Mouse (Mus musculus) midbrain, embryonic 11.5 days (tissue): Measurements from ENCODE around the gene 1500009L16Rik. TPM values are rescaled to one million over a fixed set of nuclear protein-coding genes. Genes with fewer than 3 reads are reported as not detected.

Experiments used
- ATAC-seq: fragments of 200-750 bp; cut with Nextera tagmentation; 2 replicates; pipeline ENCODE4 v1.8.0; 2017; ENCODE audit warnings: moderate TSS enrichment, moderate library complexity; ENCODE audit not compliant: low FRiP score
- DNase-seq: peaks from one replicate; pipeline ENCODE4 v3.0.0; 2015; ENCODE audit warnings: low spot score; ENCODE audit errors: missing footprints
- H3K27ac ChIP-seq: fragments of 300-500 bp; sonication (generic); 2 replicates; pipeline ENCODE4 v1.5.1; 2014; ENCODE audit warnings: low read depth, low read length
- H3K27me3 ChIP-seq: fragments of 300-500 bp; sonication (generic); 2 replicates; pipeline ENCODE4 v1.6.1; 2014; ENCODE audit warnings: mild to moderate bottlenecking, low read length, moderate library complexity, mixed read lengths; ENCODE audit not compliant: control insufficient read depth, insufficient read depth
- H3K36me3 ChIP-seq: fragments of 300-500 bp; sonication (generic); 2 replicates; pipeline ENCODE4 v1.6.1; 2014; ENCODE audit warnings: mild to moderate bottlenecking, low read length, moderate library complexity, mixed read lengths; ENCODE audit not compliant: control insufficient read depth, insufficient read depth
- H3K4me1 ChIP-seq: fragments of 300-500 bp; sonication (generic); 2 replicates; pipeline ENCODE4 v1.6.1; 2014; ENCODE audit warnings: low read length; ENCODE audit not compliant: control insufficient read depth, insufficient read depth
- H3K4me2 ChIP-seq: fragments of 300-500 bp; sonication (generic); 2 replicates; pipeline ENCODE4 v1.6.1; 2014; ENCODE audit warnings: mild to moderate bottlenecking, moderate library complexity
- H3K4me3 ChIP-seq: fragments of 300-500 bp; sonication (generic); 2 replicates; pipeline ENCODE4 v1.5.1; 2014; ENCODE audit warnings: low read depth, low read length
- H3K9ac ChIP-seq: fragments of 300-500 bp; sonication (generic); 2 replicates; pipeline ENCODE4 v1.6.1; 2014; ENCODE audit warnings: low read length
- H3K9me3 ChIP-seq: fragments of 300-500 bp; sonication (generic); 2 replicates; pipeline ENCODE4 v1.6.1; 2016; ENCODE audit warnings: low read length; ENCODE audit not compliant: control insufficient read depth
- WGBS: fragments of 180-500 bp; shearing (Covaris S2); extraction: QIAGEN DNeasy Blood & Tissue Kit; methylation state at CpG from one replicate; pipeline ENCODE4 v1.1.7; 2014; 5-methylcytosine and 5-hydroxymethylcytosine counted together
- polyA plus RNA-seq: library from polyadenylated mRNA; unstranded; fragments of >200 nt; fragmentation: Nextera tagmentation; extraction: Ambion mirVana; gene quantifications from 2 replicates; pipeline ENCODE4 v1.2.1, GENCODE M21; 2014

The 1500009L16Rik gene
- polyA plus RNA-seq, 1 experiment from 2014 or later: 44.3 TPM

- Histone ChIP-seq H3K4me2 (no peak overlapping the region), H3K4me3 (no peak overlapping the region), H3K36me3 (no peaks in the 10 kb centered on the region), H3K9me3 (peaks cover 5% of the 10 kb centered on the region; the same call in 1 of the 2 replicates), H3K27ac (no peak overlapping the region), H3K9ac (no peak overlapping the region), H3K4me1 (no peaks in the 10 kb centered on the region), H3K27me3 (no peaks in the 10 kb centered on the region)
- no peak for ATAC-seq
- DNase-seq: no peak
- WGBS: 91% methylated on average over 3 of the region's 3 CpGs
These were observed 22.0 kb downstream of the 1500009L16Rik start for GRCm38 (mm10) chr10:83744656-83745055.

GRCm38 (mm10) chr10:83753056-83753455 lies 30.4 kb downstream of the 1500009L16Rik start:
- no peaks in the 10 kb centered on the region for H3K36me3 ChIP-seq
- H3K4me3 ChIP-seq: no peak overlapping the region
- H3K4me1 ChIP-seq: no peaks in the 10 kb centered on the region
- H3K9ac ChIP-seq: no peak overlapping the region
- H3K27ac ChIP-seq: no peak overlapping the region
- DNase-seq (no peak), ATAC-seq (no peak)
- WGBS: 82% methylated on average over 1 of the region's 1 CpGs
- H3K27me3 ChIP-seq: no peaks in the 10 kb centered on the region
- no peaks in the 10 kb centered on the region for H3K9me3 ChIP-seq
- no peak overlapping the region for H3K4me2 ChIP-seq

- no peak for ATAC-seq
- no peak overlapping the region for H3K27ac ChIP-seq
These were observed 34.8 kb downstream of the 1500009L16Rik start for GRCm38 (mm10) chr10:83757343-83757962.

GRCm38 (mm10) chr10:83758732-83759131 lies 36.1 kb downstream of the 1500009L16Rik start:
- H3K27ac ChIP-seq: no peak overlapping the region
- 91% methylated on average over 13 of the region's 13 CpGs for WGBS
- no peak overlapping the region for H3K4me2 ChIP-seq
- no peaks in the 10 kb centered on the region for H3K9me3 ChIP-seq
- ATAC-seq: no peak
- no peaks in the 10 kb centered on the region for H3K4me1 ChIP-seq
- DNase-seq: no peak
- H3K27me3 ChIP-seq: no peaks in the 10 kb centered on the region
- no peaks in the 10 kb centered on the region for H3K36me3 ChIP-seq
- H3K4me3 ChIP-seq: no peak overlapping the region
- no peak overlapping the region for H3K9ac ChIP-seq

More at GRCm38 (mm10) chr10:83757343-83757962, 34.8 kb downstream of the 1500009L16Rik start:
- Histone ChIP-seq H3K4me1 (no peaks in the 10 kb centered on the region), H3K27me3 (no peaks in the 10 kb centered on the region), H3K4me2 (no peak overlapping the region), H3K4me3 (no peak overlapping the region), H3K9me3 (no peaks in the 10 kb centered on the region), H3K9ac (no peak overlapping the region), H3K36me3 (no peaks in the 10 kb centered on the region)
- 90% methylated on average over 17 of the region's 17 CpGs for WGBS
- DNase-seq: no peak

GRCm38 (mm10) chr10:83760535-83760934 lies 37.9 kb downstream of the 1500009L16Rik start:
- Histone ChIP-seq H3K9ac (no peak overlapping the region), H3K27me3 (no peaks in the 10 kb centered on the region), H3K4me1 (no peaks in the 10 kb centered on the region), H3K4me2 (no peak overlapping the region), H3K36me3 (no peaks in the 10 kb centered on the region), H3K27ac (no peak overlapping the region), H3K4me3 (no peak overlapping the region), H3K9me3 (no peaks in the 10 kb centered on the region)
- ATAC-seq (no peak), DNase-seq (no peak)
- 79% methylated on average over 2 of the region's 2 CpGs for WGBS

- no peak overlapping the region for H3K4me3 ChIP-seq
- no peaks in the 10 kb centered on the region for H3K4me1 ChIP-seq
- H3K27me3 ChIP-seq: no peaks in the 10 kb centered on the region
- 87% methylated on average over 4 of the region's 4 CpGs for WGBS
- H3K9ac ChIP-seq: no peak overlapping the region
- ATAC-seq (no peak), DNase-seq (no peak)
- no peaks in the 10 kb centered on the region for H3K9me3 ChIP-seq
- H3K27ac ChIP-seq: no peak overlapping the region
- H3K4me2 ChIP-seq: no peak overlapping the region
- no peaks in the 10 kb centered on the region for H3K36me3 ChIP-seq
These were observed 41.2 kb downstream of the 1500009L16Rik start for GRCm38 (mm10) chr10:83763891-83764290.

GRCm38 (mm10) chr10:83766882-83767281 lies 44.2 kb downstream of the 1500009L16Rik start:
- H3K36me3 ChIP-seq: no peaks in the 10 kb centered on the region
- no peaks in the 10 kb centered on the region for H3K4me1 ChIP-seq
- no peaks in the 10 kb centered on the region for H3K27me3 ChIP-seq
- DNase-seq (no peak), ATAC-seq (no peak)
- H3K27ac ChIP-seq: no peak overlapping the region
- no peaks in the 10 kb centered on the region for H3K9me3 ChIP-seq
- H3K4me2 ChIP-seq: no peak overlapping the region
- H3K4me3 ChIP-seq: no peak overlapping the region
- no peak overlapping the region for H3K9ac ChIP-seq

GRCm38 (mm10) chr10:83776272-83776878 lies 53.7 kb downstream of the 1500009L16Rik start:
- ATAC-seq: no peak
- DNase-seq: peak; percentile 90
- no peaks in the 10 kb centered on the region for H3K36me3 ChIP-seq
- H3K27me3 ChIP-seq: no peaks in the 10 kb centered on the region
- H3K4me3 ChIP-seq: no peak overlapping the region
- no peaks in the 10 kb centered on the region for H3K9me3 ChIP-seq
- H3K9ac ChIP-seq: no peak overlapping the region
- H3K4me2 ChIP-seq: no peak overlapping the region
- H3K4me1 ChIP-seq: no peaks in the 10 kb centered on the region
- WGBS: 48% methylated on average over 11 of the region's 11 CpGs
- no peak overlapping the region for H3K27ac ChIP-seq

- H3K9me3 ChIP-seq: no peaks in the 10 kb centered on the region
- no peaks in the 10 kb centered on the region for H3K36me3 ChIP-seq
- no peak overlapping the region for H3K4me3 ChIP-seq
- DNase-seq (no peak), ATAC-seq (no peak)
- H3K4me2 ChIP-seq: no peak overlapping the region
- H3K4me1 ChIP-seq: no peaks in the 10 kb centered on the region
- no peaks in the 10 kb centered on the region for H3K27me3 ChIP-seq
- H3K9ac ChIP-seq: no peak overlapping the region
- H3K27ac ChIP-seq: no peak overlapping the region
- WGBS: 86% methylated on average over 9 of the region's 9 CpGs
These were observed 54.6 kb downstream of the 1500009L16Rik start for GRCm38 (mm10) chr10:83777253-83777652.
